Mouse (Mus musculus) stomach, embryonic 14.5 days (tissue): ENCODE measurements around the gene Raet1e. TPM values are rescaled to one million over a fixed set of nuclear protein-coding genes. Genes with fewer than 3 reads are reported as not detected.
"Not testable (repeated sequence)": the region's sequence is repeated elsewhere in the genome, so short reads cannot be mapped to it uniquely, and the experiment has no call there.

Experiments used
- ATAC-seq: fragments of 200-750 bp; cut with Nextera tagmentation; 2 replicates; pipeline ENCODE4 v1.8.0; 2017; ENCODE audit warnings: low read depth, moderate TSS enrichment; ENCODE audit not compliant: insufficient number of reproducible peaks, insufficient read depth, low FRiP score
- H3K27ac ChIP-seq: fragments of 300-500 bp; sonication (generic); 2 replicates; pipeline ENCODE4 v1.5.1; 2014; ENCODE audit warnings: mild to moderate bottlenecking, low read length, moderate library complexity, mixed read lengths
- H3K27me3 ChIP-seq: fragments of 300-500 bp; sonication (generic); 2 replicates; pipeline ENCODE4 v1.6.1; 2014; ENCODE audit warnings: low read length, control low read depth, mixed read lengths; ENCODE audit not compliant: control insufficient read depth, insufficient read depth
- H3K36me3 ChIP-seq: fragments of 300-500 bp; sonication (generic); 2 replicates; pipeline ENCODE4 v1.6.1; 2014; ENCODE audit warnings: mild to moderate bottlenecking, control low read depth, low read length, moderate library complexity, mixed read lengths; ENCODE audit not compliant: control insufficient read depth, insufficient read depth
- H3K4me1 ChIP-seq: fragments of 300-500 bp; sonication (generic); 2 replicates; pipeline ENCODE4 v1.6.1; 2014; ENCODE audit warnings: low read length, control low read depth, mixed read lengths; ENCODE audit not compliant: control insufficient read depth, insufficient read depth
- H3K4me2 ChIP-seq: fragments of 300-500 bp; sonication (generic); replicated peaks from 2 replicates; pipeline ENCODE4 v1.6.1; 2014; ENCODE audit warnings: low read depth, low read length, control low read depth
- H3K4me3 ChIP-seq: fragments of 300-500 bp; sonication (generic); 2 replicates; pipeline ENCODE4 v1.5.1; 2014; ENCODE audit warnings: low read depth, low read length, control low read depth
- H3K9ac ChIP-seq: fragments of 300-500 bp; sonication (generic); replicated peaks from 2 replicates; pipeline ENCODE4 v1.6.1; 2014; ENCODE audit warnings: low read depth, mild to moderate bottlenecking, control low read depth, low read length, moderate library complexity, mixed read lengths
- H3K9me3 ChIP-seq: fragments of 300-500 bp; sonication (generic); 2 replicates; pipeline ENCODE4 v1.6.1; 2016; ENCODE audit warnings: low read depth, low read length, control low read depth; ENCODE audit not compliant: control insufficient read depth
- WGBS: fragments of 180-500 bp; shearing (Covaris S2); extraction: QIAGEN DNeasy Blood & Tissue Kit; methylation state at CpG from one replicate; pipeline ENCODE4 v1.1.7; 2014; 5-methylcytosine and 5-hydroxymethylcytosine counted together
- polyA plus RNA-seq: library from polyadenylated mRNA; unstranded; fragments of >200 nt; fragmentation: Nextera tagmentation; extraction: Ambion mirVana; gene quantifications from 2 replicates; pipeline ENCODE4 v1.2.1, GENCODE M21; 2014

The Raet1e gene
- polyA plus RNA-seq, 1 experiment from 2014 or later = 12.5 TPM

- 6% methylated on average over 23 of the region's 23 CpGs for whole genome bisulfite sequencing
- 0 out of 2 replicates have a peak overlapping the region, but pooled peaks have one; percentile 34 for H3K4me3 ChIP-seq
- peaks cover 25% of the 10 kb centered on the region for H3K27me3 ChIP-seq
These were observed 1.3 kb downstream of the Raet1e start for GRCm38 (mm10) chr10:22159581-22160140.

GRCm38 (mm10) chr10:22163279-22163678 lies 4.9 kb downstream of the Raet1e start:
- H3K4me1 ChIP-seq, ATAC-seq, H3K9me3 ChIP-seq, H3K9ac ChIP-seq, H3K27me3 ChIP-seq, H3K36me3 ChIP-seq, H3K27ac ChIP-seq: not testable (repeated sequence)
- Histone ChIP-seq H3K4me2 (peak overlapping the region; percentile 32), H3K4me3 (peak overlapping the region; percentile 9; the same call in 1 of the 2 replicates)
- WGBS = 10% methylated on average over 9 of the region's 9 CpGs

More at GRCm38 (mm10) chr10:22159581-22160140, 1.3 kb downstream of the Raet1e start:
- Histone ChIP-seq H3K9me3 (no peaks in the 10 kb centered on the region), H3K27ac (no peak overlapping the region), H3K4me2 (no peak overlapping the region; the same call in 1 of the 2 replicates), H3K4me1 (no peaks in the 10 kb centered on the region), H3K9ac (no peak overlapping the region), H3K36me3 (no peaks in the 10 kb centered on the region)
- no peak for ATAC-seq

- H3K36me3 ChIP-seq, H3K27ac ChIP-seq, H3K4me1 ChIP-seq, H3K27me3 ChIP-seq, H3K9ac ChIP-seq, ATAC-seq, H3K9me3 ChIP-seq: not testable (repeated sequence)
- peak overlapping the region; percentile 32 for H3K4me2 ChIP-seq
- H3K4me3 ChIP-seq = peak overlapping the region; percentile 9; the same call in 1 of the 2 replicates
- whole genome bisulfite sequencing = 34% methylated on average over 13 of the region's 16 CpGs
These were observed 5.6 kb downstream of the Raet1e start for GRCm38 (mm10) chr10:22163705-22164583.

- not testable (repeated sequence) for H3K27ac ChIP-seq, H3K4me2 ChIP-seq, H3K4me1 ChIP-seq, ATAC-seq, H3K36me3 ChIP-seq, H3K27me3 ChIP-seq, H3K9ac ChIP-seq, H3K9me3 ChIP-seq, H3K4me3 ChIP-seq
- WGBS = 59% methylated on average over 5 of the region's 5 CpGs
These were observed 7.1 kb downstream of the Raet1e start for GRCm38 (mm10) chr10:22165328-22166003.

GRCm38 (mm10) chr10:22166025-22166424 lies 7.7 kb downstream of the Raet1e start:
- WGBS = 60% methylated on average over 2 of the region's 2 CpGs
- ATAC-seq, H3K27me3 ChIP-seq, H3K4me2 ChIP-seq, H3K9me3 ChIP-seq, H3K4me1 ChIP-seq, H3K36me3 ChIP-seq, H3K9ac ChIP-seq, H3K27ac ChIP-seq, H3K4me3 ChIP-seq: not testable (repeated sequence)

- not testable (repeated sequence) for ATAC-seq, H3K9me3 ChIP-seq, H3K27me3 ChIP-seq, H3K36me3 ChIP-seq, H3K4me2 ChIP-seq, H3K4me3 ChIP-seq, H3K27ac ChIP-seq, H3K4me1 ChIP-seq, H3K9ac ChIP-seq
- 77% methylated on average over 1 of the region's 1 CpGs for WGBS
These were observed 8.7 kb downstream of the Raet1e start for GRCm38 (mm10) chr10:22167061-22167460.

GRCm38 (mm10) chr10:22169116-22169515 lies 10.7 kb downstream of the Raet1e start:
- H3K4me1 ChIP-seq, H3K36me3 ChIP-seq, H3K9me3 ChIP-seq, H3K4me2 ChIP-seq, H3K4me3 ChIP-seq, H3K9ac ChIP-seq, H3K27me3 ChIP-seq, H3K27ac ChIP-seq, ATAC-seq: not testable (repeated sequence)

GRCm38 (mm10) chr10:22172431-22173334 lies 14.3 kb downstream of the Raet1e start:
- 52% methylated on average over 4 of the region's 5 CpGs for WGBS
- not testable (repeated sequence) for H3K27me3 ChIP-seq, H3K36me3 ChIP-seq, H3K27ac ChIP-seq, H3K4me3 ChIP-seq, H3K9me3 ChIP-seq, H3K9ac ChIP-seq, H3K4me1 ChIP-seq
- 0 out of 2 replicates have a peak overlapping the region, but pooled peaks have one; percentile 23 for H3K4me2 ChIP-seq
- ATAC-seq = peak; percentile 42; the same call in 1 of the 2 replicates
